Mouse (Mus musculus) kidney, embryonic 15.5 days (tissue): ENCODE measurements around the gene Krt20. TPM values are rescaled to one million over a fixed set of nuclear protein-coding genes. Genes with fewer than 3 reads are reported as not detected.

Source experiments
- ATAC-seq: fragments of 200-750 bp; cut with Nextera tagmentation; replicated peaks from 2 replicates; pipeline ENCODE4 v1.8.0; 2017; ENCODE audit warnings: moderate TSS enrichment; ENCODE audit not compliant: low FRiP score
- H3K27ac ChIP-seq: fragments of 300-500 bp; sonication (generic); 2 replicates; pipeline ENCODE4 v1.5.1; 2015; ENCODE audit warnings: mild to moderate bottlenecking, inconsistent platforms
- H3K27me3 ChIP-seq: fragments of 300-500 bp; sonication (generic); 2 replicates; pipeline ENCODE4 v1.6.1; 2015; ENCODE audit warnings: inconsistent platforms
- H3K36me3 ChIP-seq: fragments of 300-500 bp; sonication (generic); 2 replicates; pipeline ENCODE4 v1.6.1; 2015; ENCODE audit warnings: inconsistent platforms
- H3K4me1 ChIP-seq: fragments of 300-500 bp; sonication (generic); 2 replicates; pipeline ENCODE4 v1.6.1; 2015; ENCODE audit warnings: inconsistent platforms
- H3K4me2 ChIP-seq: fragments of 300-500 bp; sonication (generic); 2 replicates; pipeline ENCODE4 v1.6.1; 2015; ENCODE audit warnings: moderate library complexity, mild to moderate bottlenecking, inconsistent platforms
- H3K4me3 ChIP-seq: fragments of 300-500 bp; sonication (generic); replicated peaks from 2 replicates; pipeline ENCODE4 v1.5.1; 2015; ENCODE audit warnings: mild to moderate bottlenecking, inconsistent platforms
- H3K9ac ChIP-seq: fragments of 300-500 bp; sonication (generic); 2 replicates; pipeline ENCODE4 v1.6.1; 2015; ENCODE audit warnings: mild to moderate bottlenecking, inconsistent platforms
- H3K9me3 ChIP-seq: fragments of 300-500 bp; sonication (generic); replicated peaks from 2 replicates; pipeline ENCODE4 v1.6.1; 2016; ENCODE audit warnings: inconsistent platforms
- WGBS: fragments of 180-500 bp; shearing (Covaris S2); methylation state at CpG from one replicate; pipeline ENCODE4 v1.1.7; 2015; ENCODE audit warnings: mixed read lengths; 5-methylcytosine and 5-hydroxymethylcytosine counted together
- polyA plus RNA-seq: library from polyadenylated mRNA; unstranded; fragments of >200 nt; fragmentation: Nextera tagmentation; extraction: Ambion mirVana; gene quantifications from 2 replicates; pipeline ENCODE4 v1.2.1, GENCODE M21; 2015

The Krt20 gene
- polyA plus RNA-seq, 1 experiment from 2014 or later, result 1.7 TPM

GRCm38 (mm10) chr11:99454044-99454443, 16.1 kb upstream of the Krt20 start:
- H3K9ac ChIP-seq, result no peak overlapping the region
- H3K9me3 ChIP-seq, result no peaks in the 10 kb centered on the region
- H3K4me2 ChIP-seq, result no peak overlapping the region
- H3K27me3 ChIP-seq, result no peaks in the 10 kb centered on the region
- no peak for ATAC-seq
- no peak overlapping the region for H3K27ac ChIP-seq
- H3K4me1 ChIP-seq, result 0 out of 2 replicates have a peak, but pooled peaks cover 2% of the 10 kb centered on the region
- H3K4me3 ChIP-seq, result no peak overlapping the region
- WGBS, result 89% methylated on average over 4 of the region's 4 CpGs
- H3K36me3 ChIP-seq, result no peaks in the 10 kb centered on the region

GRCm38 (mm10) chr11:99448769-99449168, 10.8 kb upstream of the Krt20 start:
- H3K27me3 ChIP-seq, result no peaks in the 10 kb centered on the region
- no peak overlapping the region for H3K4me3 ChIP-seq
- no peaks in the 10 kb centered on the region for H3K36me3 ChIP-seq
- H3K4me1 ChIP-seq, result no peaks in the 10 kb centered on the region
- no peak overlapping the region for H3K27ac ChIP-seq
- no peak overlapping the region for H3K4me2 ChIP-seq
- no peak overlapping the region for H3K9ac ChIP-seq
- no peak for ATAC-seq
- H3K9me3 ChIP-seq, result no peaks in the 10 kb centered on the region
- WGBS, result 59% methylated on average over 2 of the region's 2 CpGs

GRCm38 (mm10) chr11:99441220-99441619, 3.3 kb upstream of the Krt20 start:
- ATAC-seq, result no peak
- Histone ChIP-seq H3K9ac (no peak overlapping the region), H3K4me3 (no peak overlapping the region), H3K27me3 (no peaks in the 10 kb centered on the region), H3K27ac (no peak overlapping the region), H3K4me2 (no peak overlapping the region), H3K36me3 (no peaks in the 10 kb centered on the region), H3K4me1 (peaks cover 5% of the 10 kb centered on the region; the same call in 1 of the 2 replicates), H3K9me3 (no peaks in the 10 kb centered on the region)
- 48% methylated on average over 8 of the region's 8 CpGs for WGBS

GRCm38 (mm10) chr11:99439465-99439864, 1.5 kb upstream of the Krt20 start:
- no peak for ATAC-seq
- Histone ChIP-seq H3K27me3 (no peaks in the 10 kb centered on the region), H3K4me1 (peaks cover 5% of the 10 kb centered on the region; the same call in 1 of the 2 replicates), H3K9ac (no peak overlapping the region), H3K36me3 (no peaks in the 10 kb centered on the region), H3K4me3 (no peak overlapping the region), H3K27ac (no peak overlapping the region), H3K4me2 (no peak overlapping the region), H3K9me3 (no peaks in the 10 kb centered on the region)
- 77% methylated on average over 10 of the region's 10 CpGs for WGBS

GRCm38 (mm10) chr11:99436625-99437024, 1.3 kb downstream of the Krt20 start:
- Histone ChIP-seq H3K4me1 (peaks cover 5% of the 10 kb centered on the region; the same call in 1 of the 2 replicates), H3K9ac (no peak overlapping the region), H3K27ac (no peak overlapping the region), H3K4me3 (no peak overlapping the region), H3K36me3 (no peaks in the 10 kb centered on the region), H3K9me3 (no peaks in the 10 kb centered on the region), H3K4me2 (no peak overlapping the region), H3K27me3 (no peaks in the 10 kb centered on the region)
- no peak for ATAC-seq
- whole genome bisulfite sequencing, result 85% methylated on average over 4 of the region's 4 CpGs

GRCm38 (mm10) chr11:99430670-99431069, 7.3 kb downstream of the Krt20 start:
- no peak for ATAC-seq
- H3K9ac ChIP-seq, result no peak overlapping the region
- H3K27ac ChIP-seq, result no peak overlapping the region
- no peaks in the 10 kb centered on the region for H3K9me3 ChIP-seq
- H3K4me1 ChIP-seq, result no peaks in the 10 kb centered on the region
- no peaks in the 10 kb centered on the region for H3K27me3 ChIP-seq
- no peak overlapping the region for H3K4me3 ChIP-seq
- WGBS, result 48% methylated on average over 12 of the region's 12 CpGs
- no peak overlapping the region for H3K4me2 ChIP-seq
- no peaks in the 10 kb centered on the region for H3K36me3 ChIP-seq

GRCm38 (mm10) chr11:99422159-99422558, 15.8 kb downstream of the Krt20 start, which contains the start of gene Krt12:
Gene Krt12, minus strand, starts transcription at chr11:99422259.
- Histone ChIP-seq H3K4me1 (no peaks in the 10 kb centered on the region), H3K9ac (no peak within 1 kb of the TSS), H3K27ac (no peak within 1 kb of the TSS), H3K4me3 (no peak within 1 kb of the TSS), H3K36me3 (no peaks in the 10 kb centered on the region), H3K27me3 (no peaks in the 10 kb centered on the region), H3K9me3 (no peaks in the 10 kb centered on the region), H3K4me2 (no peak within 1 kb of the TSS)
- WGBS, result 83% methylated on average over 10 of the region's 10 CpGs
- no peak for ATAC-seq

GRCm38 (mm10) chr11:99420586-99420985, 17.4 kb downstream of the Krt20 start:
- Histone ChIP-seq H3K36me3 (no peaks in the 10 kb centered on the region), H3K4me2 (no peak overlapping the region), H3K9ac (no peak overlapping the region), H3K4me1 (no peaks in the 10 kb centered on the region), H3K4me3 (no peak overlapping the region), H3K9me3 (no peaks in the 10 kb centered on the region), H3K27me3 (no peaks in the 10 kb centered on the region), H3K27ac (no peak overlapping the region)
- 39% methylated on average over 10 of the region's 10 CpGs for WGBS
- no peak for ATAC-seq

GRCm38 (mm10) chr11:99417819-99418218, 20.1 kb downstream of the Krt20 start:
- WGBS, result 72% methylated on average over 16 of the region's 16 CpGs

GRCm38 (mm10) chr11:99416902-99417301, 21.0 kb downstream of the Krt20 start:
- ATAC-seq, result no peak
- Histone ChIP-seq H3K27me3 (no peaks in the 10 kb centered on the region), H3K27ac (no peak overlapping the region), H3K4me1 (no peaks in the 10 kb centered on the region), H3K9me3 (no peaks in the 10 kb centered on the region), H3K36me3 (no peaks in the 10 kb centered on the region), H3K4me2 (no peak overlapping the region), H3K4me3 (no peak overlapping the region), H3K9ac (no peak overlapping the region)
- WGBS, result 88% methylated on average over 13 of the region's 13 CpGs

More at GRCm38 (mm10) chr11:99417819-99418218, 20.1 kb downstream of the Krt20 start:
- no peak overlapping the region for H3K9ac ChIP-seq
- no peak for ATAC-seq
- no peaks in the 10 kb centered on the region for H3K36me3 ChIP-seq
- no peak overlapping the region for H3K4me3 ChIP-seq
- no peaks in the 10 kb centered on the region for H3K4me1 ChIP-seq
- no peaks in the 10 kb centered on the region for H3K9me3 ChIP-seq
- no peaks in the 10 kb centered on the region for H3K27me3 ChIP-seq
- H3K4me2 ChIP-seq, result no peak overlapping the region
- no peak overlapping the region for H3K27ac ChIP-seq

- no peak overlapping the region for H3K4me2 ChIP-seq
- ATAC-seq, result no peak
- H3K27me3 ChIP-seq, result no peaks in the 10 kb centered on the region
- H3K27ac ChIP-seq, result no peak overlapping the region
- no peaks in the 10 kb centered on the region for H3K9me3 ChIP-seq
- H3K9ac ChIP-seq, result no peak overlapping the region
- H3K4me1 ChIP-seq, result no peaks in the 10 kb centered on the region
- 92% methylated on average over 13 of the region's 13 CpGs for WGBS
- H3K36me3 ChIP-seq, result no peaks in the 10 kb centered on the region
- no peak overlapping the region for H3K4me3 ChIP-seq
These were observed 23.3 kb downstream of the Krt20 start for GRCm38 (mm10) chr11:99414463-99415147.

GRCm38 (mm10) chr11:99413247-99413646, 24.7 kb downstream of the Krt20 start:
- Histone ChIP-seq H3K9ac (no peak overlapping the region), H3K4me2 (no peak overlapping the region), H3K4me1 (no peaks in the 10 kb centered on the region), H3K36me3 (no peaks in the 10 kb centered on the region), H3K27me3 (no peaks in the 10 kb centered on the region), H3K4me3 (no peak overlapping the region), H3K9me3 (no peaks in the 10 kb centered on the region), H3K27ac (no peak overlapping the region)
- ATAC-seq, result no peak
- 18% methylated on average over 6 of the region's 6 CpGs for WGBS

- Histone ChIP-seq H3K27me3 (peaks cover 8% of the 10 kb centered on the region; the same call in 1 of the 2 replicates), H3K36me3 (no peaks in the 10 kb centered on the region), H3K9ac (no peak overlapping the region), H3K4me3 (no peak overlapping the region), H3K9me3 (no peaks in the 10 kb centered on the region), H3K27ac (no peak overlapping the region), H3K4me2 (no peak overlapping the region), H3K4me1 (no peaks in the 10 kb centered on the region)
- ATAC-seq, result no peak
- 67% methylated on average over 10 of the region's 10 CpGs for WGBS
These were observed 31.8 kb downstream of the Krt20 start for GRCm38 (mm10) chr11:99406186-99406585.
